Mouse (Mus musculus) cerebellum, postnatal 25 days (tissue): ENCODE data around the gene Il3.
"Not testable (repeated sequence)": the region's sequence is repeated elsewhere in the genome, so short reads cannot be mapped to it uniquely, and the experiment has no call there.

ENCODE experiments used
- DNase-seq, 2 experiments: peaks; one replicate each; pipeline ENCODE4 v3.0.0; 2021; ENCODE audit warnings: mixed read lengths in 2 of 2

Gene Il3

DNA sequence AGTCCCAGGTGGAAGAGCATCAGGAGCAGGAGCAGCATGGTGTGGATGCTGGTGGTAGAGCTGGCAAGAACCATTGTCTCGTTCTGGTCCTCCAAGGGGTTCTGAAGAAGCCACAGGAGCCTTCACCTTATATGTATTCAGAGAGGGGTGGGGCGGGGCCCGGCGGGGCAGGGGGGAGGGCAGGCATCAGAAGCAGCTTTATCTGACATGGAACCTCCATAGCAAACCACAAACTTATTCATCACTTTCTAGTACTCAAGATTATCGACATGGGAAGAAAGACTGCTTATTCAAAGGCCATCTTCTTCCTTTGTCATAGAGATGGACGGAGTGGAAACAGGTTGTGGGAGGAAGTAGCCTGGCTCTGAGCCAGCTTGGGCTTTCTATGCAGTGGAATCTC lies at the start of gene Il3:
Il3 (minus strand) TSS at position 101 of the 400 bp plus-strand sequence.
- DNase-seq = no peak

GRCm38 (mm10) chr11:54315336-54315735 lies 48.3 kb upstream of the Il3 start:
- no peak for DNase-seq

DNA sequence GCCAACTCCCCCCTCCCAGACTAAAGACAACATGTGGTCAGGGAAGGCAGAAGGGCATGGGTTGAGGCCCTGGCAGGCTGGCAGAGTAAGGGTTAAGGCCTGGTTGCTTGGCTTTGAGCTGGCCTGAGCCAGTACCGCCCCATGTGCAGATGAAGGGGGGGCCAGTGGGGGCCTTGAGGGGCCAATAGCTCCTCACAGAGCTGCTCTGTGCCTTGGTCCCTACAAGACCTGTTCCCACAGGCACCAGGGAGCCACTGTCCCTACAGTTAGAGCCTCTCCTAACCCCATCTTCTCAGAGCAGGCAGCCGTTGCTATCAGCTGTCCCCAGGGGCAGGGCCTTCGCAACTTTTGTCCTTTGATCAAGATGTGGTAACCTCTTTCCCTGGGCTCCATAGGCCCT lies 47.7 kb upstream of the Il3 start:
- DNase-seq = peak in 1 of 2 experiments; percentile 55

DNA sequence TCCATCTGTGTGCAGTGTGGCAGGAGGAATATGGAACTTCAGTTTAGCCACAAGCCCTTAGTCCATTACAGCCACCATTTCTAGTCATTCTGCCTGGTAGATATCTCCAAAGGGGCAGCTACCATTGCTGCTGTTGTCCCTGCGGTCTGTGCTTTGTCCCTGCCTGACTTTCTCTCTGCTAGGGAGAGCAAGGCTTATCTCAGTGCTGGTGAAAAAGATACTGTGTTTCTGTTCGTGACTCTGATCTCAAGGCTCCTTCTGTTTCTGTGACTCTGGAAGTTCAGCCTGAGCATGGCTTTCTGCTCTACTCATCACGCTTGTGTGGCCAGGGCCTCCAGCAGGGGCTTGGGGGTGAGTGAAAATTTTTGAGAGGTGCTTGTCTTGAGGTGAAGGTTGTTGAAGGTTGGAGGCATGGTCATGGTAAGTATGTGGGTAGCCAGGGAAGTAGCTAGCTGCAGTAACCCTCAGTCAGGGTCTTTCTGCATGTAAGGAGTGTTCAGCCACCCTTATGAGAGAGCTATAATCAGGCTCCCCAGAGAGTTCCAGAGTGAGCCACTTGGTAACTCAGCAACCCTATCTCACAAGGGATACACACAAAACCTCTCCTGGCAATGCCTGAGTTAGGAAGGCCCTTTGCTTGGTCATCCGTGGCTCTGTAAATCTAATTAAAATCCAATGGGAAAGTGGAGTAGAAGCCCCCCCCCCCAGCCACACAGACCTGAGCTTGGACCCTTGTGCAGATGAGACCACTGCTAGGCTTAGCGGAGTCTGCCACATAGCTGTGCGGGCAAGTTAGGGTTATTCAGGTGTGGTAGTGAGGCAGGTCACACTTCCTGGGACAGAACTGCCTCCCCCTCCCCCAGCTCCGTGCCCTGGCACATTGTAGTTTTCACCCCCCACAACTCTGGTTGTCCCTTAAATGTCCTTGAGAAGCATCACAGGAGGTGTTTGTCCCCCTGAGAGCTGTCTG lies 46.6 kb upstream of the Il3 start:
- DNase-seq = no peak

DNA sequence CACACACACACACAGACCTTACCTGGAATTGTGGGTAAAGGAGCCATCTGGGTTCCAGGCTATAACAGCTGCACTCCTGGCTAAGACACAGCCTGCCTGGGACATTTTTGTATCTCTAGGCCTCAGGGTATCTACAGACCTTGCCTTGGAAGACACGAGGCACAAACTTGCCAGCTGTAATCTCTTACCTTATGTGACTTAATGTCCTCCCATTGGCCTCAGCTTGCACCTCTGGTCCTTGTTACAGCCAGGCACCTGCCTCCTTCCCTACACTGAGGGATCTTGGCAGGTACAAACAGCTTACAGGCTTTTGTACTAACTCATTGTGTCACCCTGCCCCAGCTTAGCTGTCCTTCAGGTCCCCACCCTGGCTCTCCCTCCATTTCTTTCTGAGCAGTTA lies 45.5 kb upstream of the Il3 start:
- DNase-seq = no peak

- DNase-seq = peak in 1 of 2 experiments; percentile 49
Observed at GRCm38 (mm10) chr11:54312021-54312420, 44.9 kb upstream of the Il3 start.

DNA sequence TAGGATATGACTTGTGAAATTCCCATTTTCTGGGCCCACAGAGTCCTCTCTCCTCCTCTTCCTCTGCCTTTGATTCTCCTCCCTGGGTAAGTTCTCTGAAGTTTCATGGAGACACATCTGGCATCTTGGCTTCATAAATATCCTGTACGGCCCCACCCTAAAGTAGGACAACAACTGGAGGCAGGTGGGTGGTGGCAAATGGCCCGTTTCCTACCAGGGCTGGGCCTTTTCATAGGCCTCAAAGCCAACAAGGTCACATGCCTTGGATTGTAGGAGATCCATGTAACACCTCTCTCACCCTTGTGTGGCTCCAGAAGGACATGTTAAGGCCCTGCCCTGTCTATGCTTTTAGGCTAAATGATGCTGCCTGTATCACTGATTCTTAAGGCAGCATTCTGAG lies 43.5 kb upstream of the Il3 start:
- DNase-seq = no peak

GRCm38 (mm10) chr11:54307139-54307816 lies 40.2 kb upstream of the Il3 start:
- DNase-seq = peak; percentile 75 to 81

DNA sequence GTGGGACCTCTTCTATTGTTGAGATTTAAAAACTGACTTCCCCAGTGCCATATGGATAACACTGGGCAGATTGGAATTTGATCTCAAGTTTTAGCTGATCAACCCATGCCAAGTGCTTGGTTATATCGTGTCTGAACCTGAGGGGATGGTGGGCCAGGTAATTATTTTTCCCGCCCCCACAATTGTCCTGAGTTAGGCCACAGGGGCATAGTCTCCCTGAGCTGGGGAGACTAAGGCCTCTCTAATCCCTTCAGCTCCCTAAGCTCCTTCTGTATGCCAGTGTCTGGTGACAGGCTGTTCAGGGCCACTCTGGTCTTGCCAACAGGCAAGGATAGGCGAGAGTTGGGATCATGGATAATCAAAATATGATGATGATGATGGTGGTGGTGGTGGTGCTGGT lies 38.3 kb upstream of the Il3 start:
- no peak for DNase-seq

GRCm38 (mm10) chr11:54304471-54304873 lies 37.4 kb upstream of the Il3 start:
- peak; percentile 64 to 67 for DNase-seq

DNA sequence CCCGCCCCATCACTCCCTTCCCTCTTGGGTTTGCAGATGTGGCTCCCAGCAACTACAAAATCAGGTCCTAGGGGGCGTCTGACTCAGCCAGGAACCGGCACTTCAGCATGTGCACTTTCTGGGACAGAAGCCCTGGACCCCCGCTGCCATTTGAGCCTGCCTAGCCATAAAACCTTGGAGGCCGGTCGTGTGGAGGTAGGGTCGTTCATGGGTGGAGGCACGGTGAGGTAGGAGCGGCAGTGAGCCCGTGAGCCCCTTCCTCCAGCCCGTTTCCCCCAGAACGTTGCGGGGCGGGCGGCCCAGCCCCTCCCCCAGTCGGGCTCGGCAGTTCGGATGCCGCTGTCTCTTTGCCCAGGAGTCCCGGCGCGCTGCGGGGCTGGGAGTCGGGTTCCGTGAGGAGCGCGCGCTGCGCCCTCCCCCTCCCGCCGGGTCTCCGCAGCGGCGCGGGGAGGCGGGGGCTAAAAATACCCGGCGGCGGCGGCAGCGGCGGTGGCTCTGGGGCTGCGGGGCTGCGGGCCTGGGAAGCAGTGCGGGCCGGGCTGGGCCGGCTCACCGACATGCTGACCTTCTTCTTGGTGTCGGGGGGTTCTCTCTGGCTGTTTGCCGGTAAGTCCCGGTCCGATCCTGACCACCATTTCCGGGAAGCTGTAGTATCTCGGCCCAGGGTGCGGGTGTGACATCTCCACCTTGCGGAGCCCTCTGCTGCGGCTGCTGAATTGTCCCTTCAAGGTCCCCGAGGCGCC lies 36.8 kb upstream of the Il3 start, which contains the start of gene Acsl6:
Acsl6 (plus strand) TSS at position 71 of the 743 bp plus-strand sequence.
- peak; percentile 79 to 85 for DNase-seq

DNA sequence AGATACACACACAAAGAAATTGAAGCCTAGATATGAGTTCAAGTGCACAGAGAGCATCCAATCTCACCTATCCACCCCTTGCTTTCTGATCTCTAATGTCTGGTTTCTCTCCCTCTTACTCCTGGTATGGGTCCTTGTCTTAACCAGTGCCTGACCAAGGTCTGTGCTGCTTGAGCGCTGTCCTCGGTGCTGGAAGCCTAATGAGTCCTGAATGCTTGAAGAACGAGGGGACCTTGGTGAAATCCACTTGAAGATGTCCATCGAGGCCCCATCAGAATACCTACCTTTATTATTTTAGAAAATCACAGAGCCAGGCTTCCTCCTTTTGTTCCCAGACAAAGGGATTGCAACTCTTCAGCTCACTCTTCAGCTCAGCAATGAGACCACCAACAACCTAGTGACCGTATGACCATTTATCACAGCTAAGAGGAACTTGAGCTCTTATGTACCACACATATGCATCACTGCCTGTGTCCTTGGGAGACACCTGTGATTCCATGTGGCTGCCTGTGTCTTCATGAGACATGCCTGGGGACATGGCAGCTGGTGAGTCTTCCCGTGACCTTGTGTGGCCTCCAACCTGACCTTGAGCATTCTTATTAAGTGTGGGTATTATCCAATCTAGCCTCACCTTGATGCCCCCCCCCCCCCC lies 36.1 kb upstream of the Il3 start:
- DNase-seq = peak in 1 of 2 experiments; percentile 18

DNA sequence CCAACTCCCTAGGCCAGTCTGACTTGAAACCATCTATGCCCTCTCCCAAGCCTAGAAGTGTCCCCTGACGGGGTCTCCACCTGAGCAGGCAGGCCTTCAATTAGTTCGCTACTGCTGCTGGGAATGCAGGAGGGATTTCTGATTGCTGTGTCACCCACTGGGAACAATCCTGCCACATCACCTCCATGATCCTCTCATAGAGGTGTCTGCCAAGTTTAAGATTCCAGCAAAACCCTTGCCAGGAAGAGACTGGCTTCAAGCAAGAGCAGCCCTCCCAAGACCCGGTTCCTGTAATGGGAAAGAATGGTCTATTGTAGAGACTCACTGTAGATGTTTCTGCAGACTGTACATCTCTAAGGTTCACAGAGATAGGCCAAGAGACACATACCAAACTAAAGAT lies 35.5 kb upstream of the Il3 start:
- peak; percentile 27 to 31 for DNase-seq

DNA sequence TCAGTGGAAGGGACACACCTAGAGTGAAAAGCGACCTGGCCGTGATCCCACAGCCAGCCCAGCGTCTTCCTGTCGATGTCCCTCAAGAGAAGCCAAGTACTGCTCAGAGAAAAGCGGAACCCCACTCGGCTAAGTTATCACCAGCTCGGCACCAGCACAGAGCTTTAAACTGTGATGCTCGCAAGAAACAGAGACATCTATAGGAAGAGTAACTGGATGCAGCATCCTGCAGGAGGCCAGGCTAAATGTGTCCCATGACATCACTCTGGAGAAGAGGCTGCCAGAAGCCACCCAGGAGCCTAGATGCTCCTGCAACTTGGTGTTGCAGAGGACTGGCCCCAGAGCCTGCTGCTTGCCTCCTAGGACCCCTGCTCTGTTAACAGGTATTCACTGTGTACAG lies 34.9 kb upstream of the Il3 start:
- peak; percentile 66 to 69 for DNase-seq

GRCm38 (mm10) chr11:54298777-54299176 lies 31.7 kb upstream of the Il3 start:
- DNase-seq = peak in 1 of 2 experiments; percentile 3

DNA sequence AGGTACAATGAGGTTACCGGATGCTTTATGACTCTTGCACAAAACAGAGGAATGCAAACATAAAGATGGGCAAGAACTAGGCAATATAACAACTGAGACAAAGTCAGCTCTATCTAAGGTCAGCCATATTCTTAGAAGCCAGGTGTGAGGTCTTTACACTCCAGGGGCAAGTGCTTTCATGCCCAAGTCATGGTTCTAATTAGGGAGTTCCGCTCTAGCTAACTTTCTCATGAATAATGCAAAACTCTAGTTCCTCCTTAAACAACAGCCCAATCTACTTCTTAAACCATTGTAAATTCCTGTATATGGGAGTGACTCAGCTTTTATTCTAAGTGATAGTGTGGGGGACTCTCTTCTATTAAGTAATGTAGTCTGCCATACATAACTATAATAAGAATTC lies 30.4 kb upstream of the Il3 start:
- not testable (repeated sequence) for DNase-seq

GRCm38 (mm10) chr11:54296734-54297133 lies 29.7 kb upstream of the Il3 start:
- DNase-seq = no peak

DNA sequence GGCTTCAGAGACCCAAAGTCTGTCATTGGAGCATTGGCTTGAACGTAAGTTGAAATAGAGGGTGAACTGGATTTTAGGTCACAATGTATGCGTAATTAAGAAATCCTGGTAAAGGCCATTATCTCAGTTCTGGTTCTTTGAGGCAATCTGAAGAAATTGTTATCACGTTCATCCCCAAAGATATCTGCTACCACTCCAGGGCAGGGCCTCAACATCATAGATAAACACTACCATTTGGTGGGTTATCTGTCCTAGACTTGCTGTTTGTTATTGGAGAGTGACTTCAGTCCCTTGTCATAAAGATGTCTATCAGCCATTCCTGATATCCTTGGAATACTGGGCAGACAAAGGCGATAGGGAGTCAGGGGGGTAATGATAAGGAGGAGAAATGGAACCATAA lies 28.9 kb upstream of the Il3 start:
- DNase-seq = no peak

DNA sequence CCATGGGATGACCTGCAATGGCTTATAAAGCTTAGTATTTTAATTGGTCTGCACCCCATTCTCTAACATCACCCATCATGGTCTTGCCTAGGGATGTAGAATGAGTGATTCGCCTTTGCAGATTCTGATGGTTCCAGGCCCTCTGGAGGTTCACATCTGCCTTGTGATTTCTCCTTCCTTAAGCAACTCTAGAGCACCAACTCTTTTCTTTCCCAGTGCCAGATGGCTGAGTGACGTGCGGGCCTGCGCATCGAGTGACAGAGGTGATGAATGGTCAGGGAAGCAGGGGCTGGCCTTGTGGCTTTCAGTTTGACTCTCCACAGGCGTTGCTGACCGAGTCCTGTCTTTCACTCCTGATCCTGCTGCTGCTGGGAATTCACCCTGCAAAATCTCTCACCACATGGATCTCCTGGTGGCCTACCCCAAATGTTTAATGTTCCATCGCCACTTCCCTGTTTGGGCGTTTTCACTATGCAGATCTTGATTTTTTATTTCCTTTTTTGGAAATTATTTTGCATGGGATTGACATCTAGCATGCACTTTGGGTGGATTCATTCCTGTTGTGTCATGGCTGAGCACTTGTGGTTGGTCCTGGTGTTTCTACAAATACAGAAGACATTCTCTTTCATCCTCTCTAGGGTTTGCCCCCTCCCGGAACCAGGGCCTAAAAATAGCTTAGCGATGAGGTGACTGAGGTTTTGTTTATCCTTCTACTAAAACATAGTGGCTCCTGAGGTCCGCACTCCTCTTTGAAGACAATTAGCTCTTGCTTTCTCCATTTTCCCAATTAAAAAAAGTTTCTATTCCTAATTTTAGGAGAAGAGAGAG lies 27.1 kb upstream of the Il3 start:
- DNase-seq = no peak

DNA sequence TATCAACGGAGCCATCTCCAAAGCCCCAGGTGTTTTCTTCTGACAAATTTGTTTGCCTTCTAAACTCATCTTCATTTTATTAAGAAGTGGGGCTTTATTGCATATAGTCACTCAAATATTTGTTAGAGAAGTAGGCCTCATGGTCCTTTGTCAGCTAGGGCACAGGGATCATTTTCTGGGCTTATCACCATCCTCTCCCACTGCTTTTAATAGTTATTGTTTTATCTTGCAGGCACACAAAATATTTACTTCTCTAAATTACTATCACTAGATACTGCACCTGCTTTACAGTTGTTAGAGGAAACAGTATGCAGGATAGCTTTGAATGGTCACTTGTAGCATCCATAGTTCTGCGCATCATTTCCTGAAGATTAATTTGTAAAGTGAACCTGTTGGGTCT lies 25.1 kb upstream of the Il3 start:
- DNase-seq = no peak

- DNase-seq = no peak
Observed at GRCm38 (mm10) chr11:54287821-54288453, 20.9 kb upstream of the Il3 start.
